Mouse (Mus musculus): ENCODE results near the gene Tcf7l2. TPM values are rescaled to one million over a fixed set of nuclear protein-coding genes. Genes with fewer than 3 reads are reported as not detected.

Tcf7l2 gene
- total RNA-seq, 2 experiments from 2014 or later = 42.6 to 42.7 TPM

- no peak for DNase-seq (ENCODE audit: low spot score in 2 of 2)
These were observed 196.8 kb downstream of the Tcf7l2 start for GRCm38 (mm10) chr19:55938254-55939046.

GRCm38 (mm10) chr19:55939090-55939489 lies 197.5 kb downstream of the Tcf7l2 start:
- no peak for DNase-seq (ENCODE audit: low spot score in 2 of 2)

- no peak for DNase-seq (ENCODE audit: low spot score in 2 of 2)
These were observed 198.1 kb downstream of the Tcf7l2 start for GRCm38 (mm10) chr19:55939719-55940118.

- DNase-seq (ENCODE audit: low spot score in 2 of 2) = no peak
These were observed 199.1 kb downstream of the Tcf7l2 start for GRCm38 (mm10) chr19:55940538-55941252.

GRCm38 (mm10) chr19:55941253-55942125 lies 199.9 kb downstream of the Tcf7l2 start:
- no peak for DNase-seq (ENCODE audit: low spot score in 2 of 2)

- DNase-seq (ENCODE audit: low spot score in 2 of 2) = no peak
These were observed 209.8 kb downstream of the Tcf7l2 start for GRCm38 (mm10) chr19:55951397-55951796.

GRCm38 (mm10) chr19:55953207-55953606 lies 211.6 kb downstream of the Tcf7l2 start:
- DNase-seq (ENCODE audit: low spot score in 2 of 2) = no peak

- no peak for DNase-seq (ENCODE audit: low spot score in 2 of 2)
These were observed 213.5 kb downstream of the Tcf7l2 start for GRCm38 (mm10) chr19:55955126-55955525.

GRCm38 (mm10) chr19:55956745-55957144 lies 215.1 kb downstream of the Tcf7l2 start:
- DNase-seq (ENCODE audit: low spot score in 2 of 2) = no peak

GRCm38 (mm10) chr19:55964421-55964820 lies 222.8 kb downstream of the Tcf7l2 start:
- DNase-seq (ENCODE audit: low spot score in 2 of 2) = no peak

- no peak for DNase-seq (ENCODE audit: low spot score in 2 of 2)
These were observed 224.4 kb downstream of the Tcf7l2 start for GRCm38 (mm10) chr19:55966066-55966465.

- no peak for DNase-seq (ENCODE audit: low spot score in 2 of 2)
These were observed 228.4 kb downstream of the Tcf7l2 start for GRCm38 (mm10) chr19:55969929-55970531.

- no peak for DNase-seq (ENCODE audit: low spot score in 2 of 2)
These were observed 234.5 kb downstream of the Tcf7l2 start for GRCm38 (mm10) chr19:55976073-55976472.
